Mouse (Mus musculus) brain, embryonic 14.5 days (tissue): Measurements from ENCODE around the gene Atp8b5.

Source experiments
- CTCF ChIP-seq: fragments of 200-500 bp; IDR thresholded peaks from 2 replicates; pipeline ENCODE4 v1.5.1; 2012; ENCODE audit warnings: inconsistent platforms, mild to moderate bottlenecking, moderate library complexity, borderline replicate concordance; ENCODE audit not compliant: insufficient read depth, insufficient read length; ENCODE audit errors: extremely low read depth
- POLR2A ChIP-seq: fragments of 200-500 bp; IDR thresholded peaks from 2 replicates; pipeline ENCODE4 v1.6.1; 2012; ENCODE audit warnings: mild to moderate bottlenecking, inconsistent platforms, borderline replicate concordance; ENCODE audit not compliant: poor library complexity, insufficient read depth, insufficient read length, severe bottlenecking; ENCODE audit errors: extremely low read depth

DNA sequence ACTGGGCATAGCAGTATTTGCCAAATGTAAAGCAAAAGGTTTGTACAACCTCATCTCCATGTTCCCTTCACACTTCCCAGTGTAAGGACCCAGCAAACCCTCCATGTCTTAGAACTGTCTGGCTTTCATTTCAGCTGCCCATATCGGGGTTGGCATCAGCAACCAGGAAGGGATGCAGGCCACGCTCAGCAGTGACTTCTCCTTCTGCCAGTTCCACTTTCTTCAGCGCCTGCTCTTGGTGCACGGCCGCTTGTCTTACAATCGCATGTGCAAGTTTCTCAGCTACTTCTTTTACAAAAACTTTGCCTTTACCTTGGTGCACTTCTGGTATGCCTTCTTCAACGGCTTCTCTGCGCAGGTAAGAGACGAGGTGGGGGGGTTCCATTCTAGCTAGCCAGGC lies 100.8 kb downstream of the Atp8b5 start:
- TF ChIP-seq CTCF (no peak), POLR2A (no peak)
